Mouse (Mus musculus): Measurements from ENCODE around the gene Ranbp3.

DNA sequence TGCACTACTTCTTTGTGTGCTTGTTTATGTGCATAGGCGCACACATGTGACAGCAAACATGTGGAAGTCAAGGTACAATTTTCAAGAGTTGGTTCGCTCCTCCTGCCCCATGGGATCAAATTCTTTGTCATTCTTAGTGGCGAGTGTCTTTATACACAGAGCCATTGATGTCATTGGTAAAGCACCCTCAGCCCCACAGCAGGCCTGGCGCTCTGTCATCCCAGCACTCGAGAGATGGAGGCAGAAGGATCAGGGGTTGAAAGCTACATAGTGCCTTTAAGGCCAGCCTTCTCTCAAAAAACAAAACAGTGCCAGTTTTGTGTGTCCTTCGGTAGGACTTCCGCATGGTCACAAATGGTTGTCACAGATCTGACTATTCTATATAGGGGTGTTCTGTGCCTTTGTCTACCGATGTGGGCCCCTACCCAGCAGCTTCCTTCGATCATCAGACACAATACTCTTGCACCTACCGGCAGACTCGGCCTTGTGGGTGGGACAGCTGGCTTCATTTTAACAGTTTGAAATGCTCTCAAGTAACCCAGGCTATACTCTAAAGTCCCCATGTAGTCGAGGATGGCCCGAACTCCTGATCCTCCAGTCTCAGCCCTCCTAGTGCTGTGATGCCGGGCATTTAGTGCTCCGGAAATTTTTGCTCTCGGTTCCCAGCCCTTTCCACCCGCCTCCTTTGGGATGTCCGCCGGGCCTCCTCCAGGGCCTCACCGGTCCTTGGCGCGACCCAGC, 43.0 kb downstream of the Ranbp3 start:
- TF ChIP-seq CTCF (IDR thresholded peaks at IDR 0.05; ENCODE audit: borderline replicate concordance, control insufficient read depth, extremely low read depth, insufficient read depth, low read length, poor library complexity), result no peak
- no peak for TF ChIP-seq POLR2A (IDR thresholded peaks at IDR 0.05; ENCODE audit: control insufficient read depth, extremely low read depth, insufficient read depth, low read length, poor library complexity)
